Mouse (Mus musculus) lung, postnatal 0 days (tissue): Measurements from ENCODE around the gene Tubgcp2.

Source experiments
- CTCF ChIP-seq: IDR thresholded peaks from 2 replicates; pipeline ENCODE4 v1.5.1; 2016; ENCODE audit warnings: antibody characterized with exemption, mild to moderate bottlenecking
- EP300 ChIP-seq: IDR thresholded peaks from 2 replicates; pipeline ENCODE4 v1.6.1; 2016; ENCODE audit warnings: antibody characterized with exemption, mild to moderate bottlenecking, control low read depth

DNA sequence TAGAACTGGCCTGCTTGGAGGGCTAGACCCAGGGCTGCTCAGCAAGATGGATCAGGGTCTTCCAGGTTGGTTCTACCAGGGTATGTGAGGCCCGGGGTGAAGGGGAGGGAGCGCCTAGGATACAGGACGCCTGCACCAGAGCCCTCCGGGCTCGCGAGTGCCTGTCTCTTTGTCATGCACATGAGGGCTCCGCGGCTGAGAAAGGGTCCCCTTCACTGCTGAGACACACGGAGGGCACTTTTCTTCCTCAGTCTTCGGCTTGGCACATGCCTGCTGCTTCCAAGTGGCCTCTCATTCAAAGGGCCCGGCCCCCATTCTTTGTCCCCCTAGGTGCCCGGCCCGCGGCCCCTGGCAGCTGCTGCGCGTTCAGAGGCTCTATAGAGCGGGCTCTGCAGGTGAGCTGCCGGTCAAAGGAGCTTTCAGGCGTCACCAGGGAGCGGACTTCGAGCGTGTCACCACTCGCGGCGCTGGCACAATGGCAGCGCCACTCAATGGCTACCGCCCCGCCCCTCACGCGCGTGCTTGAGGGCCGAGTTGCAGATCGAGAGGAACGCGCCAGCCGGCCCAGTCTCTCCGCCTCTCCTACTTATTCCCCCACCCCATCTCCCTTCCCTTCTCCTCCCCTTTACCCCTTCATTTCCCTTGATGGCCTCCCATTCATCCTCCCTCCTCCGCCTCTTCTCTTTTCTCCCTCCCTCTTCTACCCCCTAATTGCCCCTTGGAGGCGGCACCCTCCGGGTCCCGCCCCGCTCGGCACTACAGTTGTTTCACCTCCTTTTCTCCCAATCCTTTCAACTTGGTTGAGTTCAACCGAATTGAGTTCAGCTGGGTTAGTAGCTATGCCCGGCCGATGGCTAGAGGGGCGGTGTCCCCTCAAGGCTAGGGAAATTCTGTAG, 24.7 kb upstream of the Tubgcp2 start:
- TF ChIP-seq CTCF (0 out of 2 replicates have a peak, but pooled peaks have one; percentile 2), EP300 (no peak)
